Mouse (Mus musculus) ES-E14 (cell line): ENCODE results near the gene 2310022B05Rik.

Experiments
- CHD2 ChIP-seq: IDR thresholded peaks from 2 replicates; pipeline ENCODE4 v1.6.1; 2014; ENCODE audit warnings: mild to moderate bottlenecking, low read depth, low read length, inconsistent platforms
- HCFC1 ChIP-seq: IDR thresholded peaks from 2 replicates; pipeline ENCODE4 v1.6.1; 2012; ENCODE audit warnings: low read length, inconsistent platforms, borderline replicate concordance; ENCODE audit not compliant: insufficient read depth
- MAFK ChIP-seq: IDR thresholded peaks from 2 replicates; pipeline ENCODE4 v1.6.1; 2014; ENCODE audit warnings: mild to moderate bottlenecking, low read depth, low read length, inconsistent platforms; ENCODE audit not compliant: insufficient read depth

- TF ChIP-seq HCFC1 = no peak
- TF ChIP-seq MAFK = no peak
- TF ChIP-seq CHD2 = no peak
Measured at GRCm38 (mm10) chr8:124691706-124692105, 28.5 kb upstream of the 2310022B05Rik start.
